Mouse (Mus musculus): ENCODE measurements at regions not wholly inside any gene's neighbourhood (a gene's known extent, or its start where the extent isn't known, plus 50 kb on each side); places are given as distances from the start of the nearest gene placed in this dataset.

- CTCF ChIA-PET, result no interaction called here
- POLR2A ChIA-PET, result no interaction called here
These were observed 160.5 kb downstream of the Pdha2 start for GRCm38 (mm10) chr3:141051685-141052084.

GRCm38 (mm10) chr3:141014262-141014547 is 197.9 kb downstream of the Pdha2 start:
- ChIA-PET CTCF (no interaction called here), POLR2A (no interaction called here)

DNA sequence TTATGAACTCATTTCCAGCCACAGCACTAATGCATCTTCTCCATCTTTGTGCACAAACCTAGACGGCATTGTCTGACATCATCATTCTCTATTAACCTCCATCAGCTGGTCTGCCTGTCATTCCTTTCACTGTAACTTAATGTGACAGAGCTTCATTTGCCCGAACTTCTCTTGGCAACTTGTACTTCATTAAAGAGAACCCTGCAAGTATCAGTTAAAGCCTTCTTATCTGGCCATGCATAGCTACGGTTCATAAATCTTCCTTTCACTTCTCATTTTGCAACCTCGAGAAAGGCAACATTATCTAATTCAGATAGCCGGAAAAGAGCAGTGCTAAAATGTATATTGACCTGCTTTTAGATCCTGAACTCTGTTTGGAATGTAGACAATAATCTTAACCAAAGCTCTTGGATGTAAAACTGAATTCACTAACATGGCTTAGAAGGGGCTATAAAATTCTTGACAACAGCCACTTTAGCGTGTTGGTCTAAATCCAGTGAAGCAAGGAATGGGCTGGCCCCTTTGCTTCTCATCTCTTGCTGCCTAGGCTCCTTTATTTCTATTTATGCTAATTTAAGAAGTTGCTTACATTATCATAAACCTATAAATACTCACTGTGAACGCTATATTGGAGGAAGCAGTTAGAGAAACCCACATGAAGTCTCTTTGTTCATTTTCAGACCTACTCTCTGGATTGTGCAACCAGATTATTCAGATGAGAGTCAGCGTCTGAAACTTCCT is 198.5 kb downstream of the Pdha2 start:
- CTCF ChIA-PET, result no interaction called here
- POLR2A ChIA-PET, result no interaction called here

DNA sequence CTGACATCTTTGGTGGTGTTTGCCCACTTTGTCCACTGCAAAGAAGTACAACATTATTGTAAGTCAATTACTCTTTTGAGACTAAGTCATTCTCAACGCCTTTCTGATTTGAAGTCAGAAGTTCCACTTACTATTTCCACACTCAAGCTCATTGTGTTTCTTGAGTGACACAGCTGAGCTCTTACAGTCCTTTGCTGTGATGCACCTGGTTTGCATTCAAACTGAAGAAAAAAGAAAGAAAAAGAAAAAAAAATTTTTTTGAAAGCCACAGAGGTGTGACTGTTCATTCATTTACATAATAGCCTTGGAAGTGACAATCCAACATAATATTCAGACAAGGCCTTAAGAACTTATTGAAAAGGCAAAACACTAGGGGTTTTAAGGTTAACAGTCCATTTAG is 199.2 kb downstream of the Pdha2 start:
- POLR2A ChIA-PET, result no interaction called here
- CTCF ChIA-PET, result no interaction called here

DNA sequence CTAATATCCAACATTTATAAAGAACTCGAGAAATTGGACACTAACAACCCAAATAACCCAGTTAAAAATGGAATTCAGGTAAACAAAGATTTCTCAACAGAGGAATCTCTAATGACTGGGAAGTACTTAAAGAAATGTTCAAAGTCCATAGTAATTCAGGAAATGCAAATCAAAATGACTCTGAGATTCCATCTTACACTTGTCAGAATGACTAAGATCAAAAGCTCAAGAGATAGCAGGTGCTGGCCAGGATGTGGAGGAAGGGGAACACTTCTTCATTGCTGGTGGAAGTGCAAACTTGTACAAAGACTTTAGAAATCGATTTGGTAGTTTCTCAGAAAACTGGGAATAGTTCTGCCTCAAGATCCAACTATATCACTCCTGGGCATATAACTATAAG is 203.4 kb downstream of the Pdha2 start:
- ChIA-PET POLR2A (interaction anchor here in 1 of 4 experiments (0.7 kb wide), 1 partner anchor 394 kb away, joined by 3 read pairs; no protein-coding TSS in a partner anchor), CTCF (no interaction called here)

GRCm38 (mm10) chr3:141005885-141006284 is 206.3 kb downstream of the Pdha2 start:
- ChIA-PET POLR2A (no interaction called here), CTCF (no interaction called here)

GRCm38 (mm10) chr3:141003561-141003960 is 208.6 kb downstream of the Pdha2 start:
- ChIA-PET POLR2A (no interaction called here), CTCF (no interaction called here)

DNA sequence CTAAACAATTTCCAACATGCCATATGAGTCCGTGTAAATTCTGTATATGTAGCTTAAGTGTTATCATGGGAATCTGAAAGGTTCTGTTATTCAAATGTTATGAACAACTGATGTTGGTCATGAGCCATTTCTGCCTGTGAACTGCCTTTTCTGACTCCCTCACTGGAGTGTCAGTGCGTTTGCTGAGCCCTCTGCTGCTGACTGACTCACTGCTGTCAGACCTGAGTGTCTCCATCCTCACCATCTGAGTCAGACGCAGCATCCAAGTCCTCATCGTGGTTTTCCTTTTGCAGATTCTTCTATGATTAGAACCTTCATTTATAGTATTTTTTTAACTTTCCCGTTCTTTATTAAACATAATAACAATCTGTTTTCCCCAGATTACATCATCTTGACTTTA is 223.9 kb downstream of the Pdha2 start:
- ChIA-PET POLR2A (no interaction called here), CTCF (no interaction called here)

DNA sequence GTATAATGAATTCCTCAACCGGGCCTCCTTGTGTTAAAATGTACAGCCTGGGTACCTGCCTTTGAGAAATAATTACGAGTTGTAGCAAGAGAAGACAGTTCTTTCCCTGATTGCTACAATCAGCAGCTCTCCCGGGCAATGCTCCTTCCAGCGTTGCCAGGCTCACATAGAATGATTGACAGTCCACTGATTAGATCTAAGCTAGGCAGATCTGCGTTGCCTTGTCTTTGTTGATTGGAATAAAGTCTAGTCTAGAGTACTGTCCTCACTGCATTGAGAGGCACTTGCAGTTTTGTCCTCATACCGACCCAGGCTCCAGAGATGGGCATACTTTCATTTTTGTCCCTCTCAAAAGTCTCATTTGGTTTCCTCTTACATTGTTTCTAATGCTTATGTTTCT is 238.6 kb downstream of the Pdha2 start:
- CTCF ChIA-PET, result no interaction called here
- POLR2A ChIA-PET, result interaction anchor here in 1 of 4 experiments (0.7 kb wide), 1 partner anchor 51 kb away, joined by 3 read pairs; no protein-coding TSS in a partner anchor

- ChIA-PET POLR2A (no interaction called here), CTCF (no interaction called here)
These were observed 242.0 kb downstream of the Pdha2 start for GRCm38 (mm10) chr3:140969892-140970880.

- CTCF ChIA-PET, result no interaction called here
- POLR2A ChIA-PET, result no interaction called here
These were observed 243.6 kb downstream of the Pdha2 start for GRCm38 (mm10) chr3:140968556-140968955.

DNA sequence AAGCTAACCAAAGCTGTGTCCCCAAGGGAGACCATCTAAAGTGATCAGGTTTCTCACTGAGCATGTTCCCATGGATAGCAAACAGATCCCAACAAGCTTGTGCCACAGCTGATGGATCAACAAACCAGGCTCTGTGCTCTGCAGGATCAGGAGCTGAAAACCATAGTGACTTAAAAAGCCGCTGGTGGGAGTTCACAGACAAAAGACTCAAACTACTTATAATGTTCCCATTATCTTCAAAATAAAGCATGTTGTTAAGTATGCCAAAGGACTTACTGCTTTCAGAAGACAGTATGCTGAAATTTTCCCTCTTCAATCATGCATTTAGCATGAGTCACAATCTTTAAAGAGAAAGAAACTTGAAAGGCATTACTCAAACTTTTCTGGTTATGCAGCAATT is 254.5 kb downstream of the Pdha2 start:
- POLR2A ChIA-PET, result no interaction called here
- CTCF ChIA-PET, result interaction anchor here in 1 of 4 experiments (0.9 kb wide), 1 partner anchor 15 kb away, joined by 3 read pairs; no protein-coding TSS in a partner anchor

DNA sequence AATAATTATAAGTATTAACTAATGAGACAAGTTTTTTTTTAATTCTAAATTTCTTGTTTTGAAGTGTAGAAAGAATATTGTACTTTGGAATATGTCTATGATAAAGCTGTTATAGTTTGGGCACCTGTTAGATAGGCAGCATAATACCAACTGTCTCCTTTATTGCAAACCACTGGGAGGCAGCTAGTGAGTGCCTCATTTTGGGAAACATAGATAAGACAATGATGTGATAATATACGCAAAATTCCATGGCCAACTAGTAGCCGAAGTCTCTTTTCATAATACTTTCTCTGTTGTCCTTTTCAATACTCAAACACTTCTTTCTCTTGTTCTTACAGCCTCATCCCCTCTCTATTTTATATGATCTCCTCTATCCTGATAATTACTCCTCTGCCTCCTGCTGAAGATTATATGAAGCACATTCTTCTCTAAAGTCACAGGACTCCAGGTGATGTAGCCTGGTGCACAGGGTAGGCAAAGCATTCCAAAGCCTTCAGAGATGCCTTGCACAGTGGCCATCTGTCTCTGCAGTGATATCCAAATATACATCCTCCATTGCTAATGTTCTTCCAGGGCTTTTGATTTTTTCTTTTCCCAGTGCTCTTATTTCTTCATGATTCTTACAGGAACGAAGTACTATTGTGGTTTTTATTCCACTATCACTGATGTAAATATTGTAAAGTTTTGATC is 259.9 kb downstream of the Pdha2 start:
- ChIA-PET CTCF (no interaction called here), POLR2A (no interaction called here)

GRCm38 (mm10) chr3:140951024-140951423 is 261.1 kb downstream of the Pdha2 start:
- ChIA-PET CTCF (no interaction called here), POLR2A (no interaction called here)

GRCm38 (mm10) chr3:140949880-140950662 is 262.1 kb downstream of the Pdha2 start:
- POLR2A ChIA-PET, result no interaction called here
- CTCF ChIA-PET, result no interaction called here

DNA sequence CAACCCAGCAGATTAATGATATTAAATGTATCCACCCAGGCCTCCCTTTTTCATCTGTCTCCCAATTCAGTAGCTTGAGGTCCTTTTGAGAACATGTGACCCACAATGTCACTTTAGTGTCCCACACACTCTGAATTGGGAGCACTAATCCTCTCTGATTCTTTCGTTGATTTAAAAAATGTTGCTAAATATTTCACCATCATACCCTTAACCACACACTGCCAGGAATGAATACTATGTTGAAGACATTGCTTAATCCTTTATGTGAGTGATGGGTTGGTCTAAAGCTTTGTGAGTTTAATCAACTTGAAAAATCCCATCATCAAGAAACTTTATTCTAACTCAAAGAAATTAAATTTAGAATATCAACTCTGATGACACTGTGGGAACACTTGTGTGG is 269.7 kb downstream of the Pdha2 start:
- POLR2A ChIA-PET, result no interaction called here
- CTCF ChIA-PET, result no interaction called here

GRCm38 (mm10) chr3:140941898-140942297 is 270.3 kb downstream of the Pdha2 start:
- ChIA-PET CTCF (interaction anchor here in 1 of 4 experiments (0.7 kb wide), 1 partner anchor 891 kb away, joined by 3 read pairs; no protein-coding TSS in a partner anchor), POLR2A (no interaction called here)

DNA sequence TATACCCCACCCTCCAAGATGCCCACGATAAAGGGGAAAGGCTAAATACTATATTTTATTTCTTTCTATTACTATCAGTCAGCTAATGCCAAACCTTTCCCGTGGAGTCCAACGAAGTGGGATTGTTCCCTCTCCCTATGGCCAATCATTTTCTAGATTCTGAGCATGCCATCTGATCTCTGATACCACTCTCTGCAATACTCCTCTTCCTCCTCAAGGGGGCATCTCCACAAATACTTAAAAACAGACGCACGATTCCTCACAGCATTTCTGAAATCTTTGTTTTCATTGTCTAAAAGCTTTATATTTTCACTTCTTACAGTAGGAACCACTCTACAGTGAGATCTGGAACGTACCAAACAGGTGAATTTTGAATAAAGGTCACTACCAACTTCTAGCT is 270.8 kb downstream of the Pdha2 start:
- CTCF ChIA-PET, result interaction anchor here in 1 of 4 experiments (0.7 kb wide), 1 partner anchor 892 kb away, joined by 3 read pairs; no protein-coding TSS in a partner anchor
- POLR2A ChIA-PET, result no interaction called here

- ChIA-PET POLR2A (no interaction called here), CTCF (no interaction called here)
These were observed 279.0 kb downstream of the Pdha2 start for GRCm38 (mm10) chr3:140933156-140933555.

DNA sequence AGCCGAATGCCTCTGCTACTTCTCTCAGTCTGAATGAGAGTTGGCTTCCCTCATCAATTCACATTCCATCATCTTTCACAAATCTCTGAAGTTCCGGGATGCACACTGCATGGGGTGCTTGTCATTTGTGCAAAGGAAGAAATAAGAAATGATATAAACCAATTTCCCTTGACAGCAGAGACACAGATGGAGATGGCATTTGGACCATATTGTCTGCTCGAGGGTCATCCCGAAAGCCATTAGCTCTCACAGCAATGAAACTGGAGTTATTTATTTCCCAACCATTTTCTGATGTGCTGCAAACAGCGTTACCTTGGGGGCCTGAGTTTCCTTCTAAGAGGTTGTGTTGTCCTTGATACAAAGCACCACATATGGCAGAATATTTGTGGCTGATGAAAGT is 285.5 kb downstream of the Pdha2 start:
- CTCF ChIA-PET, result no interaction called here

More for the DNA sequence above, 285.5 kb downstream of the Pdha2 start:
- POLR2A ChIA-PET, result no interaction called here

All from embryonic stem cell, embryonic (primary cell).